Mouse (Mus musculus) liver, embryonic 13.5 days (tissue): Measurements from ENCODE around the gene Wbp2nl. TPM values are rescaled to one million over a fixed set of nuclear protein-coding genes. Genes with fewer than 3 reads are reported as not detected.

Experiments
- ATAC-seq: fragments of 200-750 bp; cut with Nextera tagmentation; 2 replicates; pipeline ENCODE4 v1.8.0; 2017; ENCODE audit warnings: low read depth, mild to moderate bottlenecking, moderate number of reproducible peaks, moderate library complexity
- DNase-seq: peaks from one replicate; pipeline ENCODE4 v3.0.0; 2022
- H3K27ac ChIP-seq: fragments of 300-500 bp; sonication (generic); 2 replicates; pipeline ENCODE4 v1.5.1; 2015; ENCODE audit warnings: moderate library complexity, mild to moderate bottlenecking, inconsistent platforms
- H3K27me3 ChIP-seq: fragments of 300-500 bp; sonication (generic); 2 replicates; pipeline ENCODE4 v1.6.1; 2015; ENCODE audit warnings: mild to moderate bottlenecking, inconsistent platforms
- H3K36me3 ChIP-seq: fragments of 300-500 bp; sonication (generic); 2 replicates; pipeline ENCODE4 v1.6.1; 2015; ENCODE audit warnings: mild to moderate bottlenecking, inconsistent platforms
- H3K4me1 ChIP-seq: fragments of 300-500 bp; sonication (generic); replicated peaks from 2 replicates; pipeline ENCODE4 v1.6.1; 2015; ENCODE audit warnings: inconsistent platforms
- H3K4me2 ChIP-seq: fragments of 300-500 bp; sonication (generic); 2 replicates; pipeline ENCODE4 v1.6.1; 2015; ENCODE audit warnings: inconsistent platforms, mild to moderate bottlenecking, moderate library complexity
- H3K4me3 ChIP-seq: fragments of 300-500 bp; sonication (generic); replicated peaks from 2 replicates; pipeline ENCODE4 v1.5.1; 2015; ENCODE audit warnings: mild to moderate bottlenecking, inconsistent platforms
- H3K9ac ChIP-seq: fragments of 300-500 bp; sonication (generic); 2 replicates; pipeline ENCODE4 v1.6.1; 2015; ENCODE audit warnings: mild to moderate bottlenecking, inconsistent platforms
- H3K9me3 ChIP-seq: fragments of 300-500 bp; sonication (generic); replicated peaks from 2 replicates; pipeline ENCODE4 v1.6.1; 2016; ENCODE audit warnings: inconsistent platforms
- WGBS: fragments of 180-500 bp; shearing (Covaris S2); methylation state at CpG from one replicate; pipeline ENCODE4 v1.1.7; 2015; ENCODE audit not compliant: insufficient replicate concordance; 5-methylcytosine and 5-hydroxymethylcytosine counted together
- polyA plus RNA-seq: library from polyadenylated mRNA; unstranded; fragments of >200 nt; fragmentation: Nextera tagmentation; extraction: Ambion mirVana; gene quantifications from 2 replicates; pipeline ENCODE4 v1.2.1, GENCODE M21; 2015

Gene Wbp2nl
- polyA plus RNA-seq, 1 experiment from 2014 or later, result 0.12 TPM

- H3K27me3 ChIP-seq, result peaks cover 72% of the 10 kb centered on the region
- H3K4me2 ChIP-seq, result peak overlapping the region; percentile 67
- H3K9ac ChIP-seq, result no peak overlapping the region
- 1% methylated on average over 86 of the region's 86 CpGs for WGBS
- H3K4me1 ChIP-seq, result peaks cover 18% of the 10 kb centered on the region
- DNase-seq (no peak), ATAC-seq (no peak)
- no peak overlapping the region for H3K27ac ChIP-seq
- no peaks in the 10 kb centered on the region for H3K9me3 ChIP-seq
- H3K4me3 ChIP-seq, result peak overlapping the region; percentile 51
- H3K36me3 ChIP-seq, result no peaks in the 10 kb centered on the region
Observed at GRCm38 (mm10) chr15:82274927-82275901, 23.5 kb upstream of the Wbp2nl start.

GRCm38 (mm10) chr15:82277591-82277990, 21.2 kb upstream of the Wbp2nl start:
- no peaks in the 10 kb centered on the region for H3K36me3 ChIP-seq
- no peak overlapping the region for H3K27ac ChIP-seq
- peaks cover 59% of the 10 kb centered on the region for H3K27me3 ChIP-seq
- DNase-seq (no peak), ATAC-seq (no peak)
- H3K4me1 ChIP-seq, result peaks cover 10% of the 10 kb centered on the region
- no peaks in the 10 kb centered on the region for H3K9me3 ChIP-seq
- no peak overlapping the region for H3K4me2 ChIP-seq
- 24% methylated on average over 5 of the region's 5 CpGs for WGBS
- no peak overlapping the region for H3K9ac ChIP-seq
- no peak overlapping the region for H3K4me3 ChIP-seq

DNA sequence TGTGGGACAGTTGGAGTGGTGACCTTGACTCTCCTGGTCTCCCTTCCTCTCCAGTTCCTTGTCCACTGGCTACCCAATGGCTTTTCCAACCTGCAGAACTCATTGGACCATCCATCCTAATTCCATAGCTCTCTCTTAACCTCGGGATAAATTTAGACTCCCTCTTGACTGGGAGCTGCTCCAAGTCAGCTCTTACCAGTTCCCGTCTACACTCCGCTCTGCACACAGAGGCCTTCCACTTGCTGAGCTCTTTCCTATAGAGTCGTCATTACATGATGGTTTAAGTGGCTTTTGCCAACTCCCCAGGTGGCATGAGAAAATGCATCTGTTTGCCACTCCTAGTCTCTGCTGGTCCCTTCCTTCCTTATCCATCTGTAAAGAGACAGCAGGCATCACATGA, 18.1 kb upstream of the Wbp2nl start:
- H3K27me3 ChIP-seq, result peaks cover 32% of the 10 kb centered on the region
- DNase-seq (no peak), ATAC-seq (no peak)
- no peaks in the 10 kb centered on the region for H3K9me3 ChIP-seq
- H3K4me1 ChIP-seq, result peaks cover 2% of the 10 kb centered on the region
- no peak overlapping the region for H3K4me2 ChIP-seq
- H3K4me3 ChIP-seq, result no peak overlapping the region
- no peaks in the 10 kb centered on the region for H3K36me3 ChIP-seq
- WGBS, result 57% methylated on average over 4 of the region's 4 CpGs
- no peak overlapping the region for H3K27ac ChIP-seq
- no peak overlapping the region for H3K9ac ChIP-seq

GRCm38 (mm10) chr15:82286157-82286556, 12.6 kb upstream of the Wbp2nl start:
- DNase-seq, result peak; percentile 45
- Histone ChIP-seq H3K36me3 (no peaks in the 10 kb centered on the region), H3K27ac (no peak overlapping the region), H3K4me3 (no peak overlapping the region), H3K4me2 (peak overlapping the region; percentile 23), H3K4me1 (peaks cover 12% of the 10 kb centered on the region), H3K9ac (no peak overlapping the region), H3K27me3 (peaks cover 3% of the 10 kb centered on the region; the same call in 1 of the 2 replicates), H3K9me3 (no peaks in the 10 kb centered on the region)
- peak; percentile 71 for ATAC-seq
- WGBS, result 29% methylated on average over 12 of the region's 12 CpGs

DNA sequence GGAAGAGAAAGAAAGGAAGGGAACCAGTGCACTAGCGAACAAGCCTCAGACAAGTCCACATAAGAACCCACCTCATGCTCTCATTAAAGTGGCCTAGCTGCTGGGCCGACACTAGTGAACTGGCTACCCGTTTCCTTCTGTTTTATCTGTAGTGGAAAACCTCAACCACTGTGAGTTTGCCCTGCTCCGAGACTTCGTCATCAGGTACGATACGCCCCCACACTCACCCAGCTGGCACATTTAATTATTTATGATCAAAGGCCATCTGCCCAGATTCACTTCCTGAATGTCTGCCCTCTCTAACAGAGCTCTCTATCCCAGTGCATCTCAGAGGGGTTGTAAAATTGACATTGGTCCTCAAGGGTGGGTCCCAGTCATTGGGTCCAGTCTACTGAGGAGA, 8.5 kb upstream of the Wbp2nl start:
- Histone ChIP-seq H3K27me3 (peaks cover 10% of the 10 kb centered on the region), H3K4me3 (no peak overlapping the region), H3K27ac (no peak overlapping the region), H3K4me2 (no peak overlapping the region), H3K36me3 (no peaks in the 10 kb centered on the region), H3K9me3 (no peaks in the 10 kb centered on the region), H3K4me1 (peaks cover 31% of the 10 kb centered on the region), H3K9ac (no peak overlapping the region)
- ATAC-seq (no peak), DNase-seq (no peak)
- WGBS, result 70% methylated on average over 7 of the region's 7 CpGs

GRCm38 (mm10) chr15:82292851-82293250, 5.9 kb upstream of the Wbp2nl start:
- no peak overlapping the region for H3K9ac ChIP-seq
- ATAC-seq (no peak), DNase-seq (no peak)
- peaks cover 7% of the 10 kb centered on the region for H3K27me3 ChIP-seq
- H3K4me3 ChIP-seq, result no peak overlapping the region
- H3K27ac ChIP-seq, result no peak overlapping the region
- H3K4me1 ChIP-seq, result peaks cover 24% of the 10 kb centered on the region
- no peak overlapping the region for H3K4me2 ChIP-seq
- no peaks in the 10 kb centered on the region for H3K9me3 ChIP-seq
- no peaks in the 10 kb centered on the region for H3K36me3 ChIP-seq
- WGBS, result 35% methylated on average over 5 of the region's 5 CpGs

GRCm38 (mm10) chr15:82293271-82293711, 5.5 kb upstream of the Wbp2nl start:
- no peak overlapping the region for H3K27ac ChIP-seq
- 22% methylated on average over 7 of the region's 7 CpGs for WGBS
- no peaks in the 10 kb centered on the region for H3K9me3 ChIP-seq
- H3K4me3 ChIP-seq, result no peak overlapping the region
- H3K36me3 ChIP-seq, result no peaks in the 10 kb centered on the region
- peaks cover 24% of the 10 kb centered on the region for H3K4me1 ChIP-seq
- no peak for ATAC-seq
- no peak overlapping the region for H3K9ac ChIP-seq
- DNase-seq, result no peak
- H3K4me2 ChIP-seq, result no peak overlapping the region
- H3K27me3 ChIP-seq, result peaks cover 7% of the 10 kb centered on the region

- H3K27me3 ChIP-seq, result peaks cover 9% of the 10 kb centered on the region
- H3K4me1 ChIP-seq, result peaks cover 28% of the 10 kb centered on the region
- H3K4me3 ChIP-seq, result no peak overlapping the region
- H3K27ac ChIP-seq, result no peak overlapping the region
- no peaks in the 10 kb centered on the region for H3K9me3 ChIP-seq
- ATAC-seq (no peak), DNase-seq (no peak)
- H3K9ac ChIP-seq, result no peak overlapping the region
- no peak overlapping the region for H3K4me2 ChIP-seq
- 49% methylated on average over 8 of the region's 8 CpGs for WGBS
- no peaks in the 10 kb centered on the region for H3K36me3 ChIP-seq
Observed at GRCm38 (mm10) chr15:82294059-82294458, 4.7 kb upstream of the Wbp2nl start.

- H3K9me3 ChIP-seq, result no peaks in the 10 kb centered on the region
- 74% methylated on average over 3 of the region's 3 CpGs for whole genome bisulfite sequencing
- H3K9ac ChIP-seq, result no peak overlapping the region
- H3K4me1 ChIP-seq, result no peaks in the 10 kb centered on the region; the same call in 1 of the 2 replicates
- ATAC-seq (no peak), DNase-seq (no peak)
- no peaks in the 10 kb centered on the region for H3K36me3 ChIP-seq
- H3K4me2 ChIP-seq, result no peak overlapping the region
- no peak overlapping the region for H3K4me3 ChIP-seq
- no peaks in the 10 kb centered on the region; the same call in 1 of the 2 replicates for H3K27me3 ChIP-seq
- no peak overlapping the region for H3K27ac ChIP-seq
Observed at GRCm38 (mm10) chr15:82307107-82307506, 8.4 kb downstream of the Wbp2nl start.

- no peak overlapping the region for H3K4me3 ChIP-seq
- no peaks in the 10 kb centered on the region; the same call in 1 of the 2 replicates for H3K4me1 ChIP-seq
- no peak overlapping the region for H3K4me2 ChIP-seq
- no peaks in the 10 kb centered on the region for H3K9me3 ChIP-seq
- H3K27me3 ChIP-seq, result no peaks in the 10 kb centered on the region; the same call in 1 of the 2 replicates
- H3K27ac ChIP-seq, result no peak overlapping the region
- ATAC-seq (no peak), DNase-seq (no peak)
- H3K36me3 ChIP-seq, result no peaks in the 10 kb centered on the region
- 67% methylated on average over 3 of the region's 3 CpGs for WGBS
- H3K9ac ChIP-seq, result no peak overlapping the region
Observed at GRCm38 (mm10) chr15:82308416-82308815, 9.7 kb downstream of the Wbp2nl start.

DNA sequence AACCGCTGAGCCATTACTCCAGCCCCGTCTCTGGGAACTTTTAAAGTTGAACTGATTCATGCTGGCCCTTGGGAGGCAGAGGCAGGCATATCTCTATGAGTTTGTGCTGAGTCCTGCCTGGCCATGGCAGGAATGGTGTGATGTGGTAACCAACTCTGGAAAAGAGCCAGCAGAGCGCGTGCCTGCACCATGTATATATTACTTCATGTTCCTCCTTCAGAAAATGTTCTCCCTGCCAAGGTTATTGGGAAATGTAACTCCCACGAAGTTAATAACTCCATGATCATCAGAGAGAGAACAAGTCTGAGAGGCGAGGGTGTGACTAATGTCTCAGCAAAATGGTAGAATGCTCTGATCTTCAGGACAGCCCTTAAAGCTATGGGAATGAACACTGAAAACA, 19.1 kb downstream of the Wbp2nl start:
- Histone ChIP-seq H3K4me2 (no peak overlapping the region), H3K4me1 (peaks cover 10% of the 10 kb centered on the region; the same call in 1 of the 2 replicates), H3K27ac (no peak overlapping the region), H3K4me3 (no peak overlapping the region), H3K27me3 (no peaks in the 10 kb centered on the region), H3K36me3 (no peaks in the 10 kb centered on the region), H3K9me3 (peaks cover 4% of the 10 kb centered on the region; the same call in 1 of the 2 replicates), H3K9ac (no peak overlapping the region)
- DNase-seq, result no peak
- WGBS, result 75% methylated on average over 6 of the region's 6 CpGs
- ATAC-seq, result no peak
